In the genomic region with DNA sequence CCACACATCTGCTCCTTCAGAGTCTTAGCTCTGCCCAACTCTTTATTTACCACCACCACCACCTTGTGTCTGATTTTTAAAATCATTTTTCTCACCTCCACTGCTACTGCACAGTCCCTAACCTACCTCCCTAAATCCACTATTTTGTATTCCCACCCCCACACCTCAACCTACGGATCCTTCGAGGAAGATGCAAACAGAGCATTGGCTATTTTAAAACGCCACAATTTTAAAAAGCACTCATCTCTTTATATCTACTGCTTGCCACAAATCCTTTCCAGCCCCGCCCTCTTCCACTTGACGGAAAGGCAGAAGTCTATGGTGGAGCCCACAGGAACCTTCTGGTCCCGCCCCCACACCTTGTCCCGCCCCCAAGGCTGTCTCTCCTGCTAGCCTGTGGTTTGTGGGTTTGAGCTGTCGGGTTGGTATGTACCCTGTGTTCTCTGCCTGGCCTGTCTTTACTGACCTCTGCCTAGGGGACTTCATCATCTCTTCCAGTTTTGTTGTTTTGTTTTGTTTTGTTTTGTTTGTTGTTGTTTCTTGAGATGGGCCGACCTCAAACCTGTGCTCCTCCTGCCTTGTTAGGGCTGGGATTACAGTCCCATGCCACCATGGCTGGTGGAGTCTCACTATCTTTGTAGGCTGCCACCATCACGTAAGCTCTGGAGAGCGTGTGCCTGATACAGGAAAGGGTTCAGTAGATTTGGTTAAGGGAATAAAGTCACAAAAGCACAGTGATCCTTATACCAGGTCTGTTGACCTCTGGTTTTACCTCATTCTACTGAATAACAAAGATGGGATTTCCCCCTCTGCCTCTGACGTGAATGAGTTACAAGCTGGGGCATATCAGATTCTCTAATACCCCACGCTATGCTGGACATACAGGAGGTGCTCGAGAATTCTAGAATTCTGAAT, we compare ENCODE assay signal across 12 mouse cellular contexts. TPM values are rescaled to one million over a fixed set of nuclear protein-coding genes. Genes with fewer than 3 reads are reported as not detected.
A peak's percentile ranks its signal among the peaks of the same experiment; 100 is the strongest.
DNase-seq lines count a peak whose midpoint lies in the region; ATAC-seq and TF ChIP-seq lines count a peak whose summit lies in the region.
"Had no signal": no experiment of that assay in that cellular context is flagged by ENCODE, and none has a peak within 500 bp of the region (broad histone marks: within the 10 kb centered on the region; RNA-seq: fewer than 3 reads in every experiment).

No protein-coding gene starts in this region.

- peak overlapping the region; percentile 52 for H3K9ac ChIP-seq in MEL (ENCODE audit: control insufficient read depth, low read depth, low read length, poor library complexity, severe bottlenecking)
- H3K9ac ChIP-seq in liver, embryonic 11.5 days (ENCODE audit: low read depth, low read length): no peak overlapping the region
- H3K9ac ChIP-seq in stomach, postnatal 0 days (ENCODE audit: low read length): no peak overlapping the region
- H3K9ac ChIP-seq: lung, embryonic 14.5 days had no signal

- WGBS in liver, embryonic 11.5 days: 56% methylated on average over 14 of the region's 14 CpGs
- 71% methylated on average over 14 of the region's 14 CpGs for WGBS in small intestine, adult 2 months
- 70% methylated on average over 14 of the region's 14 CpGs for WGBS in stomach, postnatal 0 days

- peak; percentile 93 for DNase-seq in MEL (ENCODE audit: low read depth, low spot score)
- no peak for DNase-seq in liver, embryonic 11.5 days (ENCODE audit: low spot score)
- DNase-seq in cerebellum, postnatal 14 days: no peak
- DNase-seq in stomach, postnatal 0 days (ENCODE audit: low spot score): no peak
- DNase-seq in kidney, postnatal 14 days: no peak
- DNase-seq: cerebellum, postnatal 36 days; lung, embryonic 14.5 days had no signal

- TF ChIP-seq POLR2A in MEL (IDR thresholded peaks at IDR 0.05; ENCODE audit: control insufficient read depth in 1 of 2, insufficient read depth in 1 of 2, low read depth in 1 of 2, low read length in 2 of 2, poor library complexity in 1 of 2): no peak
- TF ChIP-seq POLR2A in small intestine, adult 2 months (IDR thresholded peaks at IDR 0.05; ENCODE audit: low read depth, low read length): no peak

- peak; percentile 63 for ATAC-seq in liver, embryonic 11.5 days (replicated peaks; ENCODE audit: low FRiP score)
- ATAC-seq in stomach, postnatal 0 days (ENCODE audit: low FRiP score, low TSS enrichment): no peak
- no peak for ATAC-seq in cerebellum, adult (ENCODE audit: insufficient number of reproducible peaks, low FRiP score, low TSS enrichment)

- H3K36me3 ChIP-seq in C2C12 (ENCODE audit: control insufficient read depth, insufficient read depth) (no peaks in the 10 kb centered on the region), MEL (ENCODE audit: control insufficient read depth in 1 of 2, insufficient read depth in 2 of 2, low read length in 2 of 2) (peaks cover 0 to 2% of the 10 kb centered on the region in 2 experiments; a peak in 2 of 4 replicates)
- no peaks in the 10 kb centered on the region for H3K36me3 ChIP-seq in liver, embryonic 11.5 days (ENCODE audit: control insufficient read depth, insufficient read depth, low read length)
- H3K36me3 ChIP-seq in small intestine, adult 2 months (ENCODE audit: control insufficient read depth, insufficient read depth, low read length): no peaks in the 10 kb centered on the region
- no peaks in the 10 kb centered on the region for H3K36me3 ChIP-seq in stomach, postnatal 0 days (ENCODE audit: control insufficient read depth, insufficient read depth, low read length)
- H3K36me3 ChIP-seq: heart, embryonic 10.5 days had no signal

- H3K27ac ChIP-seq in MEL (ENCODE audit: control insufficient read depth, low read depth, low read length): no peak overlapping the region
- no peak overlapping the region for H3K27ac ChIP-seq in liver, embryonic 11.5 days (ENCODE audit: low read depth, low read length)
- H3K27ac ChIP-seq in small intestine, adult 2 months (ENCODE audit: insufficient read depth, low read depth, low read length): peak overlapping the region; percentile 41
- no peak overlapping the region for H3K27ac ChIP-seq in stomach, postnatal 0 days (replicated peaks)
- H3K27ac ChIP-seq: heart, embryonic 10.5 days had no signal

- H3K79me2 ChIP-seq in C2C12 (ENCODE audit: control insufficient read depth, insufficient read depth) (no peaks in the 10 kb centered on the region), MEL (ENCODE audit: control insufficient read depth, insufficient read depth, low read length, poor library complexity) (no peaks in the 10 kb centered on the region)

- no peaks in the 10 kb centered on the region for H3K79me3 ChIP-seq in C2C12 (ENCODE audit: low read depth)

- H3ac ChIP-seq in C2C12 (ENCODE audit: control insufficient read depth, insufficient read length, low read depth): peak overlapping the region; percentile 67

- H3K4me2 ChIP-seq in liver, embryonic 11.5 days: no peak overlapping the region
- H3K4me2 ChIP-seq in stomach, postnatal 0 days (replicated peaks; ENCODE audit: low read depth): no peak overlapping the region
- H3K4me2 ChIP-seq: lung, embryonic 14.5 days had no signal

- H3K4me1 ChIP-seq in MEL (ENCODE audit: control insufficient read depth in 1 of 2, insufficient read depth in 2 of 2, low read length in 2 of 2): peaks cover 2 to 11% of the 10 kb centered on the region in 2 experiments
- H3K4me1 ChIP-seq in liver, embryonic 11.5 days (replicated peaks; ENCODE audit: control insufficient read depth, insufficient read depth, low read length): no peaks in the 10 kb centered on the region
- peaks cover 2% of the 10 kb centered on the region; the same call in 1 of the 2 replicates for H3K4me1 ChIP-seq in small intestine, adult 2 months (ENCODE audit: control insufficient read depth, insufficient read depth, insufficient read length, low read length)
- no peaks in the 10 kb centered on the region for H3K4me1 ChIP-seq in stomach, postnatal 0 days (replicated peaks; ENCODE audit: control insufficient read depth, insufficient read depth)

- TF ChIP-seq EP300 in MEL (IDR thresholded peaks at IDR 0.05; ENCODE audit: low read depth in 1 of 2, low read length in 2 of 2): 0 out of 4 replicates have a peak, but pooled peaks of 1 of the 2 experiments have one; percentile 22
- TF ChIP-seq EP300 in stomach, postnatal 0 days (optimal IDR thresholded peaks at IDR 0.05): no peak

- no peaks in the 10 kb centered on the region for H3K27me3 ChIP-seq in C2C12 (ENCODE audit: control insufficient read depth, insufficient read depth, insufficient read length)
- no peaks in the 10 kb centered on the region for H3K27me3 ChIP-seq in MEL (ENCODE audit: control insufficient read depth in 1 of 2, insufficient read depth in 2 of 2, low read length in 2 of 2)
- H3K27me3 ChIP-seq in liver, embryonic 11.5 days (replicated peaks; ENCODE audit: control insufficient read depth, insufficient read depth, low read length): no peaks in the 10 kb centered on the region
- no peaks in the 10 kb centered on the region for H3K27me3 ChIP-seq in small intestine, adult 2 months (ENCODE audit: control insufficient read depth, insufficient read depth, low read length)
- H3K27me3 ChIP-seq in stomach, postnatal 0 days (ENCODE audit: control insufficient read depth, insufficient read depth, low read length): no peaks in the 10 kb centered on the region

- TF ChIP-seq CTCF in C2C12 (IDR thresholded peaks at IDR 0.05; ENCODE audit: control insufficient read depth, insufficient read depth, insufficient read length): no peak
- no peak for TF ChIP-seq CTCF in MEL (IDR thresholded peaks at IDR 0.05 in 2 of 3, conservative IDR thresholded peaks at IDR 0.05 in 1 of 3; ENCODE audit: control insufficient read depth in 1 of 3, insufficient read depth in 1 of 3, low read depth in 2 of 3, low read length in 3 of 3, poor library complexity in 1 of 3, severe bottlenecking in 1 of 3)
- no peak for TF ChIP-seq CTCF in small intestine, adult 2 months (IDR thresholded peaks at IDR 0.05; ENCODE audit: extremely low read depth, insufficient read length, insufficient replicate concordance, low read depth, low read length)
- no peak for TF ChIP-seq CTCF in stomach, postnatal 0 days (IDR thresholded peaks at IDR 0.05; ENCODE audit: low read depth)

- H3K4me3 ChIP-seq in C2C12 (ENCODE audit: insufficient read depth, poor library complexity, severe bottlenecking): no peak overlapping the region
- H3K4me3 ChIP-seq in MEL (ENCODE audit: control insufficient read depth in 1 of 2, insufficient read depth in 1 of 2, low read depth in 2 of 2, low read length in 2 of 2): peak overlapping the region; percentile 22 to 56; a peak in 3 of 4 replicates
- H3K4me3 ChIP-seq in liver, embryonic 11.5 days (ENCODE audit: low read depth, low read length): no peak overlapping the region
- no peak overlapping the region for H3K4me3 ChIP-seq in small intestine, adult 2 months (ENCODE audit: low read depth, low read length)
- H3K4me3 ChIP-seq in stomach, postnatal 0 days (ENCODE audit: low read depth, low read length): no peak overlapping the region
- H3K4me3 ChIP-seq: heart, embryonic 10.5 days had no signal

- H3K9me3 ChIP-seq in MEL (replicated peaks; ENCODE audit: insufficient read depth, low read length): no peaks in the 10 kb centered on the region
- no peaks in the 10 kb centered on the region for H3K9me3 ChIP-seq in liver, embryonic 11.5 days (ENCODE audit: control insufficient read depth, low read length)
- H3K9me3 ChIP-seq in stomach, postnatal 0 days (ENCODE audit: control insufficient read depth, low read length): no peaks in the 10 kb centered on the region
- H3K9me3 ChIP-seq: heart, embryonic 10.5 days had no signal

- TF ChIP-seq RAD21 in MEL (IDR thresholded peaks at IDR 0.05; ENCODE audit: low read depth, low read length): no peak

TF ChIP-seq in C2C12, 6 proteins besides CTCF, POLR2A, EP300 and RAD21 (continues in another document):
- TF ChIP-seq MYOG (IDR thresholded peaks at IDR 0.05; ENCODE audit: control insufficient read depth, extremely low read depth, insufficient read length): no peak

RNA-seq across cellular contexts. Expression of a gene that starts 35.0 kb away (rescaled TPM):
- polyA plus RNA-seq in C2C12 (2012; fragmentation: generic; extraction: Trizol): 10.1 TPM
- total RNA-seq in MEL (2012; rRNA removed): 0.39 and 0.85 TPM in 2 replicates
- polyA plus RNA-seq in MEL (2012; ENCODE audit: insufficient read depth in 1 of 2, insufficient read length in 2 of 2, low read depth in 1 of 2, low replicate concordance in 2 of 2, missing spikeins in 1 of 2): 1 to 10 TPM in 1 of 2 experiments, not detected in 1; 7.5 TPM
- not detected in 2 replicates for polyA plus RNA-seq in liver, embryonic 11.5 days (2014; fragmentation: Nextera tagmentation; extraction: Ambion mirVana)
- polyA plus RNA-seq in small intestine, adult 2 months (2012; rRNA removed): 5.0 and 8.6 TPM in 2 replicates
- polyA plus RNA-seq in stomach, postnatal 0 days (2015; fragmentation: Nextera tagmentation; extraction: Ambion mirVana): not detected in 2 replicates
- total RNA-seq: layer of hippocampus, adult 18-20 months had no signal
- polyA plus RNA-seq: heart, embryonic 10.5 days; lung, embryonic 14.5 days had no signal

RNA-seq across cellular contexts. Expression of a gene that starts 54.8 kb away (rescaled TPM):
- polyA plus RNA-seq in C2C12 (2012; fragmentation: generic; extraction: Trizol) (not detected), MEL (2012; ENCODE audit: insufficient read depth in 1 of 2, insufficient read length in 2 of 2, low read depth in 1 of 2, low replicate concordance in 2 of 2, missing spikeins in 1 of 2) (not detected)
- not detected in 2 replicates for total RNA-seq in MEL (2012; rRNA removed)
- polyA plus RNA-seq in liver, embryonic 11.5 days (2014; fragmentation: Nextera tagmentation; extraction: Ambion mirVana): not detected in 2 replicates
- 0.20 and 0.25 TPM in 2 replicates for polyA plus RNA-seq in small intestine, adult 2 months (2012; rRNA removed)
- 0.24 and 0.27 TPM in 2 replicates for polyA plus RNA-seq in stomach, postnatal 0 days (2015; fragmentation: Nextera tagmentation; extraction: Ambion mirVana)
- total RNA-seq: layer of hippocampus, adult 18-20 months had no signal
- polyA plus RNA-seq: heart, embryonic 10.5 days; lung, embryonic 14.5 days had no signal

Comparison
In these comparisons a context has a peak if more than half of its experiments do, and no peak if none do; other contexts are left out.
1. H3K4me3 ChIP-seq: peak in MEL (2 of 2); none in C2C12 (single experiment), liver, embryonic 11.5 days (single experiment), small intestine, adult 2 months (single experiment) and stomach, postnatal 0 days (single experiment).